10 mouse cellular contexts compared by ENCODE assay signal in the genomic region with DNA sequence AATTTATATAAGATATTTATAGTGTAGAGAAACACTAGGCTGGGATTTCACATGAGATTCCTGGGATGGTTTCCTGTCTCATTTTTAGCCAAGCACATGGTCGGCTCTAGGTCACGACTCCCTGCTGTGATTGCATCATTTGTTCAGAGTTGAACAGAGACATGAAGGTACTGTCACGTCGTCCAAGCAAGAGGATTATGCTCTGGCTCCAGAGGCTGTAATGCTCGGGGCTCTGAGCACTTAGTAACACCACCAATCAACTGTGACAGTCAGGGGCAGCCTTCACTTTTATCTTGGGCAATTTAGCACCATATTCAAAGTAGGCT.
A peak's percentile ranks its signal among the peaks of the same experiment; 100 is the strongest.
DNase-seq lines count a peak whose midpoint lies in the region; ATAC-seq and TF ChIP-seq lines count a peak whose summit lies in the region.
"Had no signal": no experiment of that assay in that cellular context is flagged by ENCODE, and none has a peak within 500 bp of the region (broad histone marks: within the 10 kb centered on the region; RNA-seq: fewer than 3 reads in every experiment).

No protein-coding gene starts in this region.

- TF ChIP-seq EP300 in liver, postnatal 0 days (IDR thresholded peaks at IDR 0.05; ENCODE audit: low read depth) = no peak

- H3K9me3 ChIP-seq in lung, embryonic 15.5 days = no peaks in the 10 kb centered on the region
- H3K9me3 ChIP-seq in embryonic facial prominence, embryonic 14.5 days (ENCODE audit: control insufficient read depth, low read length) = no peaks in the 10 kb centered on the region
- H3K9me3 ChIP-seq in liver, postnatal 0 days (ENCODE audit: low read length) = no peaks in the 10 kb centered on the region
- H3K9me3 ChIP-seq: megakaryocyte, embryonic 14.5 days had no signal

- 19% methylated on average over 5 of the region's 5 CpGs for WGBS in lung, embryonic 15.5 days
- 26% methylated on average over 5 of the region's 5 CpGs for WGBS in embryonic facial prominence, embryonic 14.5 days
- 22% methylated on average over 5 of the region's 5 CpGs for WGBS in liver, postnatal 0 days (ENCODE audit: insufficient replicate concordance)

- ATAC-seq in lung, embryonic 15.5 days (ENCODE audit: borderline replicate concordance, extremely low read depth, low FRiP score, low TSS enrichment) = peak; percentile 73
- 0 out of 2 replicates have a peak, but pooled peaks have one; percentile 10 for ATAC-seq in embryonic facial prominence, embryonic 14.5 days (ENCODE audit: low read depth)
- peak; percentile 34 for ATAC-seq in liver, postnatal 0 days
- ATAC-seq in megakaryocyte-erythroid progenitor cell, adult 5-6 weeks (replicated peaks; ENCODE audit: low FRiP score, low TSS enrichment, poor library complexity, severe bottlenecking) = no peak
- ATAC-seq: hindbrain, postnatal 0 days had no signal

- H3K4me1 ChIP-seq in lung, embryonic 15.5 days = peaks cover 50% of the 10 kb centered on the region
- peaks cover 45% of the 10 kb centered on the region for H3K4me1 ChIP-seq in embryonic facial prominence, embryonic 14.5 days (ENCODE audit: control insufficient read depth, insufficient read depth, low read length)
- peaks cover 51% of the 10 kb centered on the region for H3K4me1 ChIP-seq in liver, postnatal 0 days (ENCODE audit: insufficient read depth)

- TF ChIP-seq CTCF in liver, postnatal 0 days (IDR thresholded peaks at IDR 0.05; ENCODE audit: low read depth) = no peak

- H3K27ac ChIP-seq in lung, embryonic 15.5 days = peak overlapping the region; percentile 76
- peak overlapping the region; percentile 86 for H3K27ac ChIP-seq in embryonic facial prominence, embryonic 14.5 days (replicated peaks; ENCODE audit: low read depth, low read length)
- H3K27ac ChIP-seq in liver, postnatal 0 days (ENCODE audit: low read depth) = peak overlapping the region; percentile 83
- H3K27ac ChIP-seq: hindbrain, postnatal 0 days had no signal

- no peaks in the 10 kb centered on the region for H3K27me3 ChIP-seq in lung, embryonic 15.5 days
- H3K27me3 ChIP-seq in embryonic facial prominence, embryonic 14.5 days (replicated peaks; ENCODE audit: control insufficient read depth, insufficient read depth, low read length) = no peaks in the 10 kb centered on the region
- H3K27me3 ChIP-seq in liver, postnatal 0 days (ENCODE audit: insufficient read depth, low read length) = no peaks in the 10 kb centered on the region
- H3K27me3 ChIP-seq: megakaryocyte, embryonic 14.5 days had no signal

- H3K4me3 ChIP-seq in lung, embryonic 15.5 days = no peak overlapping the region
- no peak overlapping the region for H3K4me3 ChIP-seq in embryonic facial prominence, embryonic 14.5 days (ENCODE audit: low read depth, low read length)
- no peak overlapping the region for H3K4me3 ChIP-seq in liver, postnatal 0 days (ENCODE audit: low read depth, low read length)
- H3K4me3 ChIP-seq: megakaryocyte, embryonic 14.5 days had no signal

- no peak overlapping the region for H3K4me2 ChIP-seq in lung, embryonic 15.5 days
- H3K4me2 ChIP-seq in embryonic facial prominence, embryonic 14.5 days (ENCODE audit: low read depth, low read length) = no peak overlapping the region
- H3K4me2 ChIP-seq in liver, postnatal 0 days (ENCODE audit: low read depth, low read length) = no peak overlapping the region

- H3K9ac ChIP-seq in lung, embryonic 15.5 days = no peak overlapping the region
- H3K9ac ChIP-seq in embryonic facial prominence, embryonic 14.5 days (ENCODE audit: low read depth, low read length) = no peak overlapping the region
- no peak overlapping the region for H3K9ac ChIP-seq in liver, postnatal 0 days (replicated peaks)

- peaks cover 31% of the 10 kb centered on the region for H3K36me3 ChIP-seq in lung, embryonic 15.5 days
- peaks cover 36% of the 10 kb centered on the region for H3K36me3 ChIP-seq in embryonic facial prominence, embryonic 14.5 days (ENCODE audit: control insufficient read depth, insufficient read depth, low read length)
- H3K36me3 ChIP-seq in liver, postnatal 0 days (replicated peaks; ENCODE audit: insufficient read depth, low read length) = 0 out of 2 replicates have a peak, but pooled peaks cover 2% of the 10 kb centered on the region

- DNase-seq in cerebellum, adult 9-10 months = peak; percentile 17
- DNase-seq in cerebellum, postnatal 36 days = no peak
- no peak for DNase-seq in lung, postnatal 10 days
- DNase-seq in embryonic facial prominence, embryonic 14.5 days (ENCODE audit: low spot score) = peak; percentile 74
- peak; percentile 37 for DNase-seq in liver, postnatal 0 days
- no peak for DNase-seq in adrenal gland, adult 18-20 months (ENCODE audit: low spot score in 2 of 2)

Comparison
In these comparisons a context has a peak if more than half of its experiments do, and no peak if none do; other contexts are left out.
1. DNase-seq: peak in cerebellum, adult 9-10 months (single experiment), embryonic facial prominence, embryonic 14.5 days (single experiment) and liver, postnatal 0 days (single experiment); none in cerebellum, postnatal 36 days (0 of 2), lung, postnatal 10 days (single experiment) and adrenal gland, adult 18-20 months (0 of 2).
2. Peak in every context shown above with its lines, with median percentiles within 50 percentile points of each other: H3K27ac ChIP-seq.